Mouse (Mus musculus) limb, embryonic 10.5 days (tissue): ENCODE results near the gene Chl1. TPM values are rescaled to one million over a fixed set of nuclear protein-coding genes. Genes with fewer than 3 reads are reported as not detected.
A peak's percentile ranks its signal among the peaks of the same experiment; 100 is the strongest.

Experiments
- DNase-seq: peaks from one replicate; pipeline ENCODE4 v3.0.0-alpha.2; 2017; ENCODE audit warnings: low spot score
- H3K27ac ChIP-seq: fragments of 300-500 bp; sonication (generic); 2 replicates; pipeline ENCODE4 v1.5.1; 2016; ENCODE audit warnings: mild to moderate bottlenecking
- H3K27me3 ChIP-seq: fragments of 300-500 bp; sonication (generic); 2 replicates; pipeline ENCODE4 v1.6.1; 2016; ENCODE audit warnings: low read depth, mild to moderate bottlenecking; ENCODE audit not compliant: poor library complexity, severe bottlenecking
- H3K36me3 ChIP-seq: fragments of 300-500 bp; sonication (generic); 2 replicates; pipeline ENCODE4 v1.6.1; 2016; ENCODE audit warnings: mild to moderate bottlenecking, moderate library complexity
- H3K4me1 ChIP-seq: fragments of 300-500 bp; sonication (generic); 2 replicates; pipeline ENCODE4 v1.6.1; 2016
- H3K4me3 ChIP-seq: fragments of 300-500 bp; sonication (generic); 2 replicates; pipeline ENCODE4 v1.5.1; 2016; ENCODE audit warnings: mild to moderate bottlenecking, moderate library complexity
- H3K9me3 ChIP-seq: fragments of 300-500 bp; sonication (generic); replicated peaks from 2 replicates; pipeline ENCODE4 v1.6.1; 2016; ENCODE audit warnings: mild to moderate bottlenecking
- WGBS: fragments of 180-500 bp; shearing (Covaris S2); methylation state at CpG from one replicate; pipeline ENCODE4 v1.1.7; 2016; 5-methylcytosine and 5-hydroxymethylcytosine counted together
- polyA plus RNA-seq: library from polyadenylated mRNA; unstranded; fragments of >200 nt; fragmentation: Nextera tagmentation; extraction: Ambion mirVana; gene quantifications from 2 replicates; pipeline ENCODE4 v1.2.1, GENCODE M21; 2016

Gene Chl1
- polyA plus RNA-seq, 1 experiment from 2014 or later = 0.59 TPM

DNA sequence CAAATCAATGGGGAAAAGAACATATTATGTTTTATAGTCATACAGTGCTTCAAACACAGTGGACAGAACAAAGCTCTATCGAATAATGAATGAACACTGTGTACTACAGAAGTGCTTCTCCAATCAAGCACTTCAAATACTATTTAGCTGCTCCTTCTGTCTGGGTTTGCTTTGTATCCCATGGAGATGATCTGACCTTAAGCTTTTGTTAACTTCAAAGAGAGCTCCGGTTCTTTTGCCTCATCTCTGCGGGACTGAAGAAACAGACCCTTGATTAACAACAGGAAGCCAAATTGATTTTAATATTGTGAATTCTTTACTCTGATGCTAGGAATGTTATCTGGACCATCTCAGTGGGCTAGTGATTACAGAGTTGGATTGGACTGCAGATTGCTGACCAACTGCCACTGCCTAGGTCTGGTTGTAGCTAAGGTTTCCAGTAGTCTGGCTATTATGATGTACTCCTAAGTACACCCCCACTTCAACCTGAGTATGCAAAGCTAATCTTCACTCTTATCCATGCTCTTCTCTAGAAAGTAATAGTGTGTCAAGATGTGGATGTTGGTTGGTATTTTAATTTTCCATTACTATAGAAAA is 111.8 kb downstream of the Chl1 start:
- no peaks in the 10 kb centered on the region for H3K9me3 ChIP-seq
- no peaks in the 10 kb centered on the region for H3K36me3 ChIP-seq
- no peaks in the 10 kb centered on the region for H3K4me1 ChIP-seq
- H3K4me3 ChIP-seq = no peak overlapping the region
- WGBS = 77% methylated on average over 3 of the region's 3 CpGs
- DNase-seq = no peak
- H3K27me3 ChIP-seq = no peaks in the 10 kb centered on the region
- no peak overlapping the region for H3K27ac ChIP-seq

DNA sequence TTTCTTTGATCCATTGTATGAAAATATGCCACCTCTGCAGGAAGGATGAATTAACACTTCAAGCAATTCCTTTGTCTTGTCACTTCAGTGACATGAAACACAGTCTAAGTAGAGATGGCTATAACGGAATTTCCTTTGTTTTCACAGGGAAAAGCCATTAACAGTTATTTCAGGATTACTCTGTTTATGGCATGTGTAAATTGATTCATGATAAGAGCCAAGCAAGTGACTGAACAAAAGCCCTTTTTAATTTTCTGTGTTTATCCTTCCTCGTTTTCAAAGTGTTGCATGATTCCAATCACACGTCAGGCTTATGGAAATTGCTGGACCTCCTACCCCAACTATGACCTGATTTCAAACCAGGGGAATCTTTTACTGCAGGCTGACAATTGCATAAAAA is 122.5 kb downstream of the Chl1 start:
- Histone ChIP-seq H3K27ac (no peak overlapping the region), H3K36me3 (no peaks in the 10 kb centered on the region), H3K9me3 (no peaks in the 10 kb centered on the region), H3K27me3 (no peaks in the 10 kb centered on the region), H3K4me3 (no peak overlapping the region), H3K4me1 (no peaks in the 10 kb centered on the region)
- 24% methylated on average over 3 of the region's 3 CpGs for WGBS
- DNase-seq = no peak

DNA sequence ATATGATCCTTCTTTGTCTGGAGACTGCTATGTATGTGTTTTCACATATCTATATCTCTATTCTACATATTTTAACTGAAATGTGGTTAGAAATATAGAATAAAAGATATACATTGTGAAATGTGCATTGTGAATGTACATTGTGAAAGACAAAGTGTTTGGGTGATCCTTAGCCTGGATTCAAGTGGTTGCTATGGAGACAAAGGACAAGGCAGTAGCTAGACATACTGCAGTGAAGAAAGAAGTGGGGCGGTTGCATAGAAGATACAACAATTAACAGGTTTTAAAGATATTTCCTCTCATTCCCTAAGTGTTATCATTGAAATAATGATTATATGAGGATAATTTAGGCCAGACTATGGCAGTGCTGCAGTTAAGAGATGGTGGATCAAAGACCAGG is 146.4 kb downstream of the Chl1 start:
- H3K4me1 ChIP-seq = no peaks in the 10 kb centered on the region
- WGBS = 97% methylated on average over 1 of the region's 1 CpGs
- no peak overlapping the region for H3K27ac ChIP-seq
- DNase-seq = no peak
- no peaks in the 10 kb centered on the region for H3K36me3 ChIP-seq
- H3K27me3 ChIP-seq = no peaks in the 10 kb centered on the region
- no peaks in the 10 kb centered on the region for H3K9me3 ChIP-seq
- H3K4me3 ChIP-seq = no peak overlapping the region

DNA sequence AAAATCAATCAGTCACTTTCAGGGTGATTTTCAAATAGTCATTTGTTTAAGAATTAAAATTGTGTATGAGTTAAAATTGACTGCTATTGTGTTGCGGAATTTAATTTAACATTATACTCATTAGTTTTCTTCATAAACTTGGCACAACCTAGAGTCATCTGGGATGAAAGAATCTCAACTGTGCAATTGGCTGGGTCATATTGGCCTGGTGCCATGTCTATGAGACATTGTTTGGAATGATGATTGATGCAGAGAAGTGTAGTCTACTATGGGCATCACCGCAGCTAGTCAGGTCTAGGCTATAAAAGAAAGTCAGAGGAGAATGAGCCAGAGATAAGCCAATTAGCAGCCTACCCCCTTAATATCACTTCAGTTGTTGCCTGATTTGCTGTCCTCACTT is 148.8 kb downstream of the Chl1 start:
- Histone ChIP-seq H3K27ac (no peak overlapping the region), H3K9me3 (no peaks in the 10 kb centered on the region), H3K4me3 (no peak overlapping the region), H3K4me1 (no peaks in the 10 kb centered on the region), H3K36me3 (no peaks in the 10 kb centered on the region), H3K27me3 (no peaks in the 10 kb centered on the region)
- 95% methylated on average over 2 of the region's 2 CpGs for WGBS
- DNase-seq = no peak

DNA sequence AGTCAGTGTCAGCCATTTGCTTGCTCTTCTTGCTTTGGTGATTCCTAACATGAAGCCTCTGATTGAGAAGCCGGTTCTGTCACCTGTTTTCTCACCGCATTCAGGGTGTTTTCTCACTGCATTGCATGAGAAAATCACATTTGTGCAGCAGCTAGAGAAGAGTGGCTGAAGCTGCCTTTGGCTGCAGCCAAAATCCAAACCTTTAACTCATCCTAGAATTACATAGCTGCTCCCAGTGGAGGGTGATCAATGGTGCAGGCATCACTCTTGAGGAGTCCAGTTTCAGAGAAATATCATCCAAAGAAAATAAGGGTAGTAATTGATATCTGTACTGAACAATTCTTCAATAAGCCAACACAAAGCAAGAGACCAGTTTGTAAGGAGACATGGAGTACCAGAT is 154.8 kb downstream of the Chl1 start:
- Histone ChIP-seq H3K27ac (no peak overlapping the region), H3K4me3 (no peak overlapping the region), H3K36me3 (no peaks in the 10 kb centered on the region), H3K9me3 (no peaks in the 10 kb centered on the region), H3K27me3 (no peaks in the 10 kb centered on the region), H3K4me1 (no peaks in the 10 kb centered on the region)
- no peak for DNase-seq
- 84% methylated on average over 2 of the region's 2 CpGs for WGBS

DNA sequence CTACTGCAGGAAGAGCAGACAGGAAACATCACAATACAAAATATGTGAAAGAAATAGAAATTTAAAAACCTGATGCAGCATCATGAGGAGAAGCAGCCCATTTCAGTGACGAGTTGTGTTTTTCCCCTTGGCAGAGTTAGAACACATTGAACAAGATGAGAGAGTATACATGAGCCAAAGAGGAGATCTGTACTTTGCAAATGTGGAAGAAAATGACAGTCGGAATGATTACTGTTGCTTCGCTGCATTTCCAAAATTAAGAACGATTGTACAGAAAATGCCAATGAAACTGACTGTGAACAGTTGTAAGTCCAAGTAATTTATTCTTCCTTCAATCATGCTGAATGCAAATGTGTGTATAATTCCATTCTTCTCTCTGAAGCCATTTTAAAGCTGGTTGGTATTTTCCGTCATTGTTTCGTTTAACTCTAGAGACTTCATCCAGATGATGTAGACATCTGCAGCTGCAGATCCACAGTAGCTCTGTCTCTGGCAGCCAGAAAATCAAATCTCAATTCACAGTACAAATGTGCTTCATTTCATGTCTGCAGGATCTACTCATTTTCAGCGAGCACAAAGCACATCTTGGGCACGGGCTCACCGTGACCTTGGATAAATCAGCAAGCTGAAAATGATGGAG is 155.4 kb downstream of the Chl1 start:
- Histone ChIP-seq H3K27me3 (no peaks in the 10 kb centered on the region; the same call in 1 of the 2 replicates), H3K27ac (no peak overlapping the region), H3K4me1 (no peaks in the 10 kb centered on the region), H3K36me3 (no peaks in the 10 kb centered on the region), H3K9me3 (no peaks in the 10 kb centered on the region), H3K4me3 (no peak overlapping the region)
- no peak for DNase-seq
- WGBS = 94% methylated on average over 9 of the region's 9 CpGs

DNA sequence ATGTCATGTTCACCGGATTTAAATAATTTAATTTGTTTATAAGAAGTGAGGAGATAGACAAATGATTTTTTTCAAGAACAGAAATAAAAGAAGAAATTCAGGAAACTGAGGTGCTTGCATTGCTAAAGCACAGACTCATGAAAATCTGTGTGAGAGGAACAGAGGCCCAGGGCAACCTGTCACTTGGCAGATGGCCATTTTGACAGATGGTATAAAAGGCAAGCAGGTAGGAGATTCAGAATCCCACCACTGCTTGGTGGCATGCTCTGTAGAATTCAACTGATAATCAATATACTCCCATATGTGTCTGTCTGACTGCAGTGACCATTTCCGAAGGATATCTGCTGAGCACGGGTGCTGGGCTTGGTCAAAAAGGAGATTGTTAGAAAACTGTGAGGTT is 162.7 kb downstream of the Chl1 start:
- WGBS = 96% methylated on average over 3 of the region's 3 CpGs
- no peak overlapping the region for H3K4me3 ChIP-seq
- H3K4me1 ChIP-seq = peaks cover 25% of the 10 kb centered on the region
- H3K9me3 ChIP-seq = no peaks in the 10 kb centered on the region
- no peaks in the 10 kb centered on the region for H3K36me3 ChIP-seq
- DNase-seq = no peak
- H3K27me3 ChIP-seq = no peaks in the 10 kb centered on the region; the same call in 1 of the 2 replicates
- no peak overlapping the region for H3K27ac ChIP-seq

DNA sequence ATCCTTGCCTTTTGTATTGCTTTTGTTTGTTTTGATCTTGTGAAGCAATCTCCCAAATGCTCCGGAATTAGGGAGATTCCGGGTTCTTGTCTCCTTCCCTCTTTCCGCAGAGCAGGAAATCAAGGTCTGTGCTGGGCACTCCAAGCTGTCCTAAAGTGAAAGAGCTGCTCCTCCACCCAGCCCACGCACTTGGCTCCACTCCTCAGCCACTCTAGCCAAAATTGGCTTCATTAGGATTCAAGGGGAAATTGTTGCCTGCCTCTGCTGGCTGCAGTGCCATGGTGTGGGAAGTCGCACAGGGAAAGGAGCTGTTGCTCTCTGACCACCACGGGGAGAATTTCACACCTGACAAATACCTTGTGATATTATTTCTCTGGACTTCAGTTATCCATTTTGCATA is 163.9 kb downstream of the Chl1 start:
- Histone ChIP-seq H3K9me3 (no peaks in the 10 kb centered on the region), H3K4me3 (no peak overlapping the region), H3K27me3 (no peaks in the 10 kb centered on the region; the same call in 1 of the 2 replicates), H3K36me3 (no peaks in the 10 kb centered on the region), H3K27ac (peak overlapping the region; percentile 50; the same call in 1 of the 2 replicates), H3K4me1 (peaks cover 25% of the 10 kb centered on the region)
- 64% methylated on average over 6 of the region's 6 CpGs for WGBS
- no peak for DNase-seq

DNA sequence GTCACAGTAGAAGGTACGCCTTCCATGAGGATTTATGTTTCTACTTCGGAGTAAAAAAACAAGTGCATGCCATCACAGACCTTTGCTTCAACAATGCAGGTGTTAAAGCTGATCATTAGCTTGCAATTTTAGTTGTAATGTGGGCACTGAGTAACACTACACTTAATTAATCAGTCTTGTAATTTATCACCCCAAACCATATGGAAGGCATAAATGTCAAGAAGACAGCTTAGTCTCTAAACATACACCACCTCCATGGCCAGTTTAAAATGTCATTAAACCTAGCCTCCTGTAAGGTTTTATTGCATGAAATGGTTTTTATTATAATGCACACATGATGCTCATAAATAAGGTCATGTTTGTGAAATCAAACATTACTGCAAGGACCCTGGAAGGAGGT is 164.8 kb downstream of the Chl1 start:
- no peaks in the 10 kb centered on the region for H3K9me3 ChIP-seq
- H3K27ac ChIP-seq = no peak overlapping the region
- peaks cover 25% of the 10 kb centered on the region for H3K4me1 ChIP-seq
- H3K4me3 ChIP-seq = no peak overlapping the region
- H3K27me3 ChIP-seq = no peaks in the 10 kb centered on the region; the same call in 1 of the 2 replicates
- no peak for DNase-seq
- WGBS = 34% methylated on average over 2 of the region's 2 CpGs
- H3K36me3 ChIP-seq = no peaks in the 10 kb centered on the region

DNA sequence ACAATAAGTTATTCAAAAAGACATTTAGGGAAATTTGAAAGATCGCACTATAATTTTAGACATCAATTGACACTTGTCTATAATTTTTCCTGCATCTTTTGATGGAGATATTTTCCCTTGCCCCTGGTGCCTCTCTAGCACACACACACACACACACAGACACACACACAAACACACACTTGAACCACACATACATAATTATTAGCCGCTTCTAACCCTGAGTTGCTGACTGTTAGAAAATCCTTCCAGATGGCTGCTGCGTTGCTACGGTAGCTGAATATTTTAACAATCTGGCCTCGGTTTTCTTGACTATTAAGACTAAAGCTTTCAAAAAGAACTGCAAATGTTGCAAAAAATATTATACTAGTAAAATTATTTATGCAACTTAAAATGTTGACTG is 166.3 kb downstream of the Chl1 start:
- no peak overlapping the region for H3K27ac ChIP-seq
- no peak overlapping the region for H3K4me3 ChIP-seq
- 79% methylated on average over 5 of the region's 5 CpGs for WGBS
- no peaks in the 10 kb centered on the region for H3K27me3 ChIP-seq
- H3K4me1 ChIP-seq = peaks cover 25% of the 10 kb centered on the region
- DNase-seq = no peak
- H3K36me3 ChIP-seq = no peaks in the 10 kb centered on the region
- no peaks in the 10 kb centered on the region for H3K9me3 ChIP-seq

DNA sequence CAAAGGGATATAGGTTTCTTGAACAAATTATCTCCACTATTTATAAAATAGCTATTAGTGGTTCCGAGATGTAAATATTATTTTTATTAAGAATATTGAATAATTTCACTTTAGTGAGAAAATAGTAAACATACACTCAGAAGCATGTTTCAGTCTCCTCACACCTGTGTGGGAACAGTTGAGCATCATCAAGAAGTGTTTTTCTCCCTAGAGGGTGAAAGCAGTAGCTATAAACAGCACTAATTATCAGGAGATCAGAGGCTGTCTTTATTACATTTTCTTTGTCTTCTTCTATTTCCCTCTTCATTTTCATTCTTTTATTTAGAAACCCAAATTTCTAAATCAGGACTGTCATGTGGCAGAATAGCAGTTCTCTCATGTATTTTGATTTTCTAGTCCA is 166.7 kb downstream of the Chl1 start:
- no peak for DNase-seq
- Histone ChIP-seq H3K4me1 (peaks cover 25% of the 10 kb centered on the region), H3K36me3 (no peaks in the 10 kb centered on the region), H3K27me3 (no peaks in the 10 kb centered on the region), H3K27ac (no peak overlapping the region), H3K9me3 (no peaks in the 10 kb centered on the region), H3K4me3 (no peak overlapping the region)
- 90% methylated on average over 1 of the region's 1 CpGs for WGBS

DNA sequence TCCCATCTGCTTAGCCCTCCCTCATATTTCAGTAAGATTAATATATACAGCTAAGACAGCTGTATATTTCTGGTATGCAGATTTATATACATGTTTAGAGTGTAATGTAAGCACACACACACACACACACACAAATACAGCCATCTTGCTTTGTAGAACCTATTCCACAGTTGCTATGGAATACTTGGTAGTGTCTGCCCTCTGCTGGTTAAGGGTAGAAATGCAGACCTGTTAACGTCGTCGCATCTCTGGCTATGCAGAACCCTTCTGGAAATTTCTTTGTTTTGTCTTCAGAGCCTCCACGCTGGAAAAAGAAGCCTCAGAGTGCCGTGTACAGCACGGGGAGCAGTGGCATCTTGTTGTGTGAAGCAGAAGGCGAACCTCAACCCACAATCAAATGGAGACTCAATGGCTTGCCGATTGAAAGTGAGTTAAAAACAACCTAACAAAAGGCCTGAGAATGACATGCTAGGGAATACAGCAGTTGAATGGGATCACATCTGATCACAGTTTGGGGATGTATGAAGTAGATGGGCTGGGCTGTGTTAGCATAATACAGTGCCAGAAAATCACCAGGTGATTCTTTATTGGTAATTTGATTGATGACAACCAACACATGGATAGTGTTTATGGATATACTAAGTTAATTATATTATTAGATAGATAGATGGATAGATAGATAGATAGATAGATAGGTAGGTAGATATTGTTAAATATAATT is 172.6 kb downstream of the Chl1 start:
- WGBS = 20% methylated on average over 8 of the region's 8 CpGs

DNA sequence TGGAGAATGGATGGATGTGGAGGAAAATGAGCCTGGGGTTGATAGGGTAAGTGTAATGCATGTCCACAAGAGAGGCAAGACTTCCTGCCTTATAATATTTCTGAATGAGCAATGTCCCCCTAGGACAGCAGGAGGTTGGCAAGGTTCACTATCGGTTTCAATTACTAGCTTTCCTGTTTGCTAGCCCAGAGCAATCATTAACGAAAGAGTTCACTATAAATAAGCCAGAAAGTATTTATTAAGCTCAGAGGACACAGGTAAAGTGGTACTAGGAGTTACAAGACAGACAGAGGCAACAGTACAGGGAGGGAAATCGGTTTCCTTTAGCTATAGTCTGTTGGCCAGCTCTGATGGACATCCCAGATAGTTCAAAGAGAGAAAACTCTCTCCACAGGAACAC is 182.1 kb downstream of the Chl1 start:
- Histone ChIP-seq H3K27ac (no peak overlapping the region), H3K36me3 (no peaks in the 10 kb centered on the region), H3K27me3 (no peaks in the 10 kb centered on the region), H3K4me3 (no peak overlapping the region), H3K4me1 (peaks cover 10% of the 10 kb centered on the region), H3K9me3 (no peaks in the 10 kb centered on the region)
- no peak for DNase-seq
- 50% methylated on average over 3 of the region's 3 CpGs for WGBS

More for the DNA sequence above, 172.6 kb downstream of the Chl1 start:
- no peak overlapping the region for H3K27ac ChIP-seq
- H3K4me3 ChIP-seq = no peak overlapping the region
- no peaks in the 10 kb centered on the region for H3K9me3 ChIP-seq
- H3K4me1 ChIP-seq = no peaks in the 10 kb centered on the region
- H3K27me3 ChIP-seq = no peaks in the 10 kb centered on the region
- peak; percentile 68 for DNase-seq
- H3K36me3 ChIP-seq = no peaks in the 10 kb centered on the region
